Mouse (Mus musculus) duodenum, adult 2 months (tissue): ENCODE results near the gene Fam196a. TPM values are rescaled to one million over a fixed set of nuclear protein-coding genes. Genes with fewer than 3 reads are reported as not detected.

ENCODE experiments used
- polyA plus RNA-seq: library from polyadenylated mRNA; depleted of rRNA; stranded (reverse); fragments of >200 nt; gene quantifications from 2 replicates; pipeline ENCODE4 v1.2.3, GENCODE M21; 2012; ENCODE audit warnings: low replicate concordance; rRNA removed

The Fam196a gene
- not detected in 2 replicates for polyA plus RNA-seq

DNA sequence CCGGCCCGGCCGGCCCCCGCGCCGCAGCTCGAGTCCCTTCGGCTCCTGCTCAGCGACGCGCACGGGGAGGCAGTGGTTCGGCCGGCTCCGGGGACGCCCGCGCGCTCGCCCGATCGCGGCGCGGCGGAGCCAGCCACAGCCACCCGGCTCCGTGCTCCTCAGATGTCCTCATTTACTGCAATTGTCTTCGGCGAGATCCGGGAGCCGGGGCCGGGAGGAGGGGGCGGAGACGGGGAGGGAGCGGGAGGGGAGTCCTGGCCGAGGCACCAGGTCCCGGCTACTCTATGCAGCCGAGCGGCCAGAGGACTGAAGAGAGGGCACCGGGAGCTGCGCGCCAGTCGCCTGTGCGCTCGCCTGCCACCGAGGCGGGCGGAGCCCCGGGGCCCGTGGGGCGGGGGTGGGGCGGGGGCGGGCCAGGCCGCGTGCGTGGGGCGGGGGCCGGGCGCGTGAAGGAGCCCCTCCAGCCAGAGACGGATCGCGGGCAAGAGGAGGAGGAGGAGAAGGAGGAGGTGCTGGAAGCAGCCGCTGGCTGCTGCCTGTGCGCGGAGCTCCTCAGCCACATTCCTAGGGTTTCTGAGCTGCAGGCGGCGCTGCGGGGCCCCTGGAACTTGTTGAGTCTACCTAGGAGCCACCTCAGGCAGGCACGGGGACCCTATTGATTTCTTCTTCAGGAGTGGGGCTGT, at the start of gene Fam196a:
Gene Fam196a, minus strand, starts transcription at position 504 of the 683 bp plus-strand sequence.

